Mouse (Mus musculus) T-helper 1 cell (primary cell): ENCODE results near the gene U2surp.
"Not testable (repeated sequence)": the region's sequence is repeated elsewhere in the genome, so short reads cannot be mapped to it uniquely, and the experiment has no call there.

ENCODE experiments used
- in situ Hi-C: fragments of 300-600 bp; cut with MboI, MseI; formaldehyde crosslinking; loops from one replicate; pipeline ENCODE4 v1.15.1; 2025; ENCODE audit warnings: high pct_unique_total_duplicates

U2surp gene

GRCm38 (mm10) chr9:95469011-95469576 is 42.7 kb downstream of the U2surp start:
- in situ Hi-C loops = not testable (repeated sequence)

GRCm38 (mm10) chr9:95464028-95464427 is 47.8 kb downstream of the U2surp start:
- in situ Hi-C loops = no loop called here

- in situ Hi-C loops = no loop called here
Measured at GRCm38 (mm10) chr9:95451931-95452330, 59.9 kb downstream of the U2surp start.

- in situ Hi-C loops = no loop called here
Measured at GRCm38 (mm10) chr9:95450586-95450985, 61.2 kb downstream of the U2surp start.

GRCm38 (mm10) chr9:95442321-95442731 is 69.5 kb downstream of the U2surp start:
- in situ Hi-C loops = no loop called here

- in situ Hi-C loops = no loop called here
Measured at GRCm38 (mm10) chr9:95437883-95438282, 73.9 kb downstream of the U2surp start.

GRCm38 (mm10) chr9:95436294-95436613 is 75.5 kb downstream of the U2surp start:
- in situ Hi-C loops = no loop called here

- in situ Hi-C loops = no loop called here
Measured at GRCm38 (mm10) chr9:95435506-95436293, 76.1 kb downstream of the U2surp start.

- in situ Hi-C loops = no loop called here
Measured at GRCm38 (mm10) chr9:95428277-95428676, 83.5 kb downstream of the U2surp start.

- in situ Hi-C loops = no loop called here
Measured at GRCm38 (mm10) chr9:95413911-95414310, 97.9 kb downstream of the U2surp start.

- in situ Hi-C loops = no loop called here
Measured at GRCm38 (mm10) chr9:95412047-95412446, 99.7 kb downstream of the U2surp start.

GRCm38 (mm10) chr9:95407586-95408220 is 104.1 kb downstream of the U2surp start:
- in situ Hi-C loops = no loop called here
